Mouse (Mus musculus) cerebellum, adult 9-11 months (tissue): ENCODE results near the gene Irgc1.
A peak's percentile ranks its signal among the peaks of the same experiment; 100 is the strongest.

Experiments
- DNase-seq: peaks from one replicate; pipeline ENCODE4 v3.0.0; 2022

The Irgc1 gene

GRCm38 (mm10) chr7:24470356-24470755 lies 18.3 kb upstream of the Irgc1 start:
- DNase-seq, result peak; percentile 70

DNA sequence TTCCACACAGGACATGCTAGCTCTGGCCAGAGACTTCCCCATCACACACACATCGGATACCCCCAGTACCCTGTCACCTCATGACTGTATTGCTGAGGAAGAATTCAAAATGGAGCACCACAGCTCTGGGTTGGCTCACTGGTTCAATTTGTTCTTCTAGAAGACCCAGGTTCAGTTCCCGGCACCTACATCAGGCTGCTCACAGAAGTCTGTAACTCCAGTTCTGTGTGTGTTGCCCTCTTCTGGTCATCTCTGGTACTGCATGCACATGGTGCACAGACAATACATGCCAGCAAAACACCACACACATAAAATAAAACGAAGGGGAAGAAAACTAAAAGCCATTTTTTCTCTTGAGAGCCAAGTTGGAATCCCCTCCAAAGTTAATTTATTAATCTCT lies 17.0 kb upstream of the Irgc1 start:
- no peak for DNase-seq

DNA sequence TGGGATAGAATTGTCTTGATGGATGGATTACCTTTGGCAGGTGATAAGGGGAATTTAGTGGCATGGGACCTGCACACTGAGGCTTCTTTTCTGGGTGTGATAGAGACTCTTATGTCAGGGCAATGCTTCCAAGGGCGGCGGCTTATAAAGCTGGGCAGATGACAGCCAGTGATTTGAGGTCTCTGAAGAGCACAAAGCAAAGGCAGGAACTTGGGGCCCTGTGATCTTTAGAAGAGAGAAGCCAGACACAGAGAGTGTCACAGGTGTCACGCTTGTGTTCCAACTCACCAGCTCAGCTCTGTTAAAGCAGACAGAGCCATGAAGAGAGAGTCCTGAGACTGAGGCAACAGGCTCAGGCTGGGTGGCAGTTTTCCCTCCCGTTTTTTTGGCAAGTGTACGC lies 15.8 kb upstream of the Irgc1 start:
- no peak for DNase-seq

DNA sequence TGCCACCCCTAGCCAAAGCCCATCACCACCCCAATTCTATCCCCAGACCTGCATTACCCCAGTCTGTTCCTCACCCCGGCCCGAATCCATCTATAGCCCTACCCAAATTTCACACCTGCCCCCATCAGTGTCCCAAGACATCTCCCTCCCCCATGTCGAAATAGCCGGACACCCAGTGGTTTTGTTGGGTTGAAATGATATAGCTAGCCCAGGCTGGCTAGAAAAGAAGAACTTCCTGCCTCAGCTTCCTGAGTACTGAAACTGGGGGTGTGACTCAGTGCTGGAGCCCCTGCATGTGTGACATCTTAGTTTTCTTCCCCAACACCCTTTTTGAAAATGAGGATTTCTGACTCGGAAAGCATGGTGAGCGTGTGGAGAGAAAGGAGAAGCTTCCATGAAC lies 14.7 kb upstream of the Irgc1 start:
- no peak for DNase-seq

DNA sequence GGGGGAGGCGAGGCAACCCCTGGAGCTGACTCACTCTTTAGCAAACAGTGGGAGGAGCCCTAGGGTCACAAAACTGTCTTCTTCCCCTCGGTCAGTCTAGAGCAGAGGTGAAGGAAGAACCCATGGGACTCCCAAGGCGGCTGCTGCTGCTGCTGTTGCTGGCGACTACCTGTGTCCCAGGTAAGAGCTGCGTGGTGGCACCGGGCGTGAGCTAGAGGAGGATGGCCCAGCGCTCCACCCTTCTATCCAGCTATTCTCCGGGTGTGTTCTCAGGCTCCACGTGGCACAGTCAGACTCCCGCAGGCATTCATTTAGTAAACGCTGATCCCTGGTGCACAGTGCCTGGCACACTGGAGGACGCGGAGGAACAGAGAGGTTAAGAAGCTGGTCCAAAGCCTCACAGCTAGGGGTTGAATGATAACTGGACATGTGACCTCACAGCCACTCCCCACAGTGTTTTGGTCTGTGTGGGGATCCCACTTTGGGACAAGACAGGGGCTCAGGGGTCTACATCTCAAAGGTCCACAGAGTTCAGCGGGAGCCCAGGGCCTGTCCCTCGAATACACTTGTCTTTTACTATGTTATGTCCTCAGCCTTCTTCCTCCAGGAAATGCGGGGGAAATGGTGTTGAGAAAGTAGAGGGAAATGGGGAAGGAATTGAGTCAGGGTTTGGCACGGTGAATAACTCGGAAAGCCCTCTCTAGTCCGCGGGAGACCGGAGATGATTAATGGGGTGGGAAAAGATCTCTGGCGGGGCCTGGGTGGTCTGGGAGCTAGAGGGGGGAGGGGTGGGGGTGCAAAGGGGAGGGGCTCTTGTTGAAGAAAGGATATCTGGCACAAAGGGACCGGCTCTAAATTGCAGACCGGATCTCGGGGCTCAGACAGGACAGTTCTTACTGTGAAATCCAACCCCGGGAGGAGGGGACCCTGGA lies 10.6 kb upstream of the Irgc1 start, which contains the start of gene Plaur:
Plaur (plus strand) TSS at position 97 of the 932 bp plus-strand sequence.
- no peak for DNase-seq

GRCm38 (mm10) chr7:24461376-24462051 lies 9.4 kb upstream of the Irgc1 start:
- no peak for DNase-seq

- DNase-seq, result no peak
Observed at GRCm38 (mm10) chr7:24459843-24460242, 7.7 kb upstream of the Irgc1 start.

DNA sequence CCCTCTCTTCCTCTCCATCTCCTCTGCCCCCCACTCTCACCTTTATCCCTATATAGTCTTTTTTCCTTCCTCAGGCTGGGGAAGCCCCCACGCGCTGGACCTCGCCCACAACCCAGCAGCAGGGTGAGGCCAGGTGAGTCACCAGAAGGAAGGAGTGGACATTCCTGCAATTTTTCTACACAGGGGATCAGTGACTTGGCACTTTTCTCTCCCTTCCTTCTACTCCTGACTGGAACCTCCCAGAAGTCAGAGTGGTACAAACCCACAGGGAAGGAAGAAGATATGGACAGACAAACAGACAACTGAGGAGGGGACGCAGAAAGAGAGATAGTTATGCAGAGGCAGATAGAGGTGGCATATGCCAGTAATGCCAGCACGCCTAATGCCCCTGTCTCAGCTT lies 7.3 kb upstream of the Irgc1 start:
- no peak for DNase-seq

DNA sequence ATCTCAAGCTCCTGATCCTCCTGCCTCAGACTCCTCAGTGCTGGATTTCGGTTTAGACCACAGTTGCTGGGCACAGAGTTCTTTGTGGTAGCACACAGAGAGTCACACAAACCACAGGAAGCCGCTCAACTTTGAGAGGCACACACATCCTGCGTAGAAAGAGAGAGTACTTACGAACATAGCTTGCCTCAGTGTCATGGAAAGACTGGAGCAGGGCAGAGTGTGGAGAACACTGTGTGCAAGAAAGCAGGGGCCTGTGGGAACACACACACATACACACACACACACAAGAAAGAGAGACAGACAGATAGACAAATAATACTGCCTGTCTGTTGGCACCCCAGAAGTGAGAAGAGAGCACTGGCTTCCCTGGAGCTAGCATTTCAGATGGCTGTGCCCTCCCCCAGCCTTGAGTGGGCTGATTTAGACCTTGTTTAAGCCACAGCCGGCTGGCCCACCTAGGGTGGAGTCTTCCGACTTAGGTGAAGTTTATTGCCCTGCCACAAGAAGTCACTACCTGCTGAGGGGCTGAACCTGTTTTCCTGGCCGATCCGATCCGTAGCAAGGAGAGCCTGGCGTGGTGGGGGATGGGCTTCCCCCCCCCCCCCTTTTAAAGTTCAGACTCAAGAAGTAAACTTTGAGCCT lies 5.8 kb upstream of the Irgc1 start:
- no peak for DNase-seq

DNA sequence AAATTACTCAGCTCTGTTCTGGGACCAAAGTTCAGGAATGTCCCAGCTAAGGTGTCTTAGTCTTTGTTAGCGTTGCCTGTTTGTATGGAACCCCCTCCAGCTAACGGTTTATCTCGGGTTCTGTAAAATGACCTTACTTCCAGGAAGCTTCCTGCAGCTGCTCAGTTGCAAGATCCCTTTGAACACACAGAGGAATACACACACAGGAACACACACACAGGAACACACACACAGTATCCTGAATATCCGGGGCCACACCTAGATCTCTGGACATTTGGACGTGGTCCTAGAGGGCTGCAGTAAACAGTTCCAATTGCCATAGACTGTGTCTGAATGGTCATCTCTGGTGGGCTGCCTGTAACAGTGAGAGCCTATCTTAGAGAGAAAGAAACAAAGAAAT lies 3.6 kb upstream of the Irgc1 start:
- no peak for DNase-seq

GRCm38 (mm10) chr7:24454199-24454598 lies 2.1 kb upstream of the Irgc1 start:
- DNase-seq, result no peak

DNA sequence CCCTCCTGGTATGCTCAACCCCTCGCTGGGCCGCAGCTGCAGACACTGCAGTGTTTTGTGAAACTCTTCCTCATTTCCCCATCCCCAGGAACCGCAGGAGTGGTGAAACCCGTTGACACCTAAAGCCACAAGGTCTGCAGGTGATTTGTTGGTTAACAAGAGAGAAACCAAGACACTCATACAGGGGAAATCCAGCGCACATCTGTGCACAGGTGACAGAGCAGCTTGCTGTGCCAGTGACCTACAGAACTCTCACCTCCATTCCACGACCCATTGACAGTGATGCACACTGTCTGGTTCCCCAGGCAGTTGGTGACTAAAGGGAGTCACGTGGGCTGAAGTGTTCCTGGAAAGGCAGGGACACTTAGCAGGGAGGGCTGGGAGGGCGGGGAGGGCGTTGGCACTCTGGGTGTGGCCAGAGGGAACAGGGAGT lies 1.5 kb downstream of the Irgc1 start:
- DNase-seq, result no peak

DNA sequence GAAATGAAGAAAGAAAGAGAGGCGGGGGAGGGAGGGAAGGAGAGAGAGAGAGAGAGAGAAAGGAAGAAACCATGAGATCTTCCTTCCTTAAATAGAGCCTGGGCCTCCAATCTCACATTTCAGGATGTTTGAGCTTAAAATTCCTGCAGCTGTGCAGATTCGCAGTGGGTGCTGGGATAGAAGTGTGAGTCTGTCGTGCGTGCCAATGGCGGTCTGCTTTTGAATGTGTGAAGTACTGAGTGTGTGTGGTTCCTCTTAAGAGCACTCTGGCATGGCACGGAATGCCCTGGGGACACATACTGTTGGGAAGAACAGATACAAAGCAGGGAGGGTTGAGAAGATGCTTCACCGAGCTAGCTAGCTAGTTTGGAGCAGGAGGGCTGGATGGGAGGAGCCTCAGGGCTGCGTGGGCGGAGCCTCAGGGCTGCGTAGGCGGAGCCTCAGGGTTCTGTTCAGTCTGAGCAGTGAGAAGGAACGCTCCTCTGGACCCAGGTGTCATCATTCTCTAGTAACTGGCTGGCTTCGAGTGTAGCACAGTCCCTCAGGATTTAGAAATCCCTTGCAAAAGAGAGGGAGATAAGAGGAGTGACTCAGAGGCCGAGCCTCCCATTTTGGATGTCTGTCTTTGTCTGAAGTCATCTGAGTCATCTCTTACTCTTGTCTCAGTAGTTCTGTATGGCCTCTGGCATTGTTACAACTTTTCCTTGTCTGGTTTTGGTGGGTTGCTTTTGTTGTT lies 3.1 kb downstream of the Irgc1 start:
- no peak for DNase-seq

- no peak for DNase-seq
Observed at GRCm38 (mm10) chr7:24446697-24447340, 5.3 kb downstream of the Irgc1 start.

- DNase-seq, result no peak
Observed at GRCm38 (mm10) chr7:24445266-24445926, 6.7 kb downstream of the Irgc1 start.

DNA sequence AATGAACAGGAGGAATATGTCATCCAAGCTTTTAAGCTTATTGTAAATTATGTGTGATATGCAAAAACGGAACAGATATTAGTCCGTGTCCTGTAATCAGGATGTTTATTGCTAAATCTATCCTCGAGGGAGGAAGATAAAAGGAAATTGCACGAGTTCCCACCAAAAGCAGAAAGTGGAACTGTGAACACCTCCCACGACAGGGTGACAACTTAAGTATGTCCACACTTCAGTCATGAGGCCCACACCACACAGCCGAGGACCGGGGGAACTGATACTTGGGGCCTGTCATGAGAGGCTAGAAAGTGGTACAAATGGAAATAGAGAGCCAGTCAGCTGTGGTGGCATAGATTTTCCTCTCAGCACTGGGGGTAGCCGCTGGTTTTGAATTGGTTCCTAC lies 9.8 kb downstream of the Irgc1 start:
- no peak for DNase-seq

DNA sequence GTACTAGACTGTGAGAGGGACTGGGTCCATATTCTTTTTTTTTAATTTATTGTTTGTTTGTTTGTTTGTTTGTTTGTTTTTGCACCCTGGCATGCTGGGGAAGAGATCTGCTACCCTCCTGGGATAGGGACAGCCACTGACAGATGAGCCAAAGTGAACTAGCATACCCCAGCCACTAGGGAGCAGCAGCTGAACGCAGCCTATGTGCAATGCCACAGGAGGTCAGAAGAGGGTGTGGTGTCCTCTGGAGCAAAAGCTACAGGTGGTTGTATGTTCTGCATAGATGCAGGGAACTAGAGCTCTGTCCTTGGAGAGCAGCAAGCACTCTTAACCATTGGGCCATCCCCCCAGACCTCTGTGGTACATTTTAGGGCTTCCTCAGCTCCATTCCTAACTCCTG lies 10.3 kb downstream of the Irgc1 start:
- DNase-seq, result peak; percentile 69

DNA sequence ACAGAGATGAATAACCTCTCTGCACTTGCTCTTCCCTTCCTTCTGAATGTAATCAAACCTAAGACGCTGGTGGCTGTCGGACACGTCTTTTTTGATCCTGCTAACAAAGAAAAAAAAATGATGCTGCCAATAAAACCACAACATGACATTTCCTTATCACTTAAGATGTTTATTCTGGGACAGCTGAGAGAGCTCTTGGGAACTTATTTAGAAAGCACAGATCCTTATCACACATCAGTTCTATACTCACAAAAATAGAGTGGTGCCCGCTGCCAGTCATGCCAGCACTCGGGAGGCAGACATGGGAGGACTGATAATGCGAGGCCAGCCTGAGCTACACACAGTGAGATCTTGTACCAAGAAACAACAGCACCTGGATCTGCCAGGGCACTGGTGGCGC lies 12.2 kb downstream of the Irgc1 start:
- no peak for DNase-seq

- no peak for DNase-seq
Observed at GRCm38 (mm10) chr7:24439191-24439590, 12.9 kb downstream of the Irgc1 start.

DNA sequence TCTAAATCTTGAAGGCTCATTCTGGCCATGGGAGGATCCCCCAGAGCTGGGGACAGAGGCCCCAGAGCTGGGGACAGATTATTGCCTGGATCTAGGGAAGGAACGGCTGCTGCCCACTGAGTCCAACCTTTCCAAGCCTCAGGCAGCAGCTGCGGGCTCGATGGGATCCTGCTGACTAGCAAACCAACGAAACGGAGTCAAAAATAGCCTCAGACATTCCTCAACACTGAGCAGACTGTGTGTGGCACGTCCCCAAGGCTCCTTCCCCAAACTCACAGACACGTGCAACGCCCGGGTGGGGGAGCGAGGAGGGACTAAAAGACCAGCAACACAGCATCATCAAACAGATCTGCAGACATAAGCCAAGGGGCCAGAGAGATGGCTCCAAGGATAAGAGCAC lies 14.1 kb downstream of the Irgc1 start:
- peak; percentile 69 for DNase-seq

DNA sequence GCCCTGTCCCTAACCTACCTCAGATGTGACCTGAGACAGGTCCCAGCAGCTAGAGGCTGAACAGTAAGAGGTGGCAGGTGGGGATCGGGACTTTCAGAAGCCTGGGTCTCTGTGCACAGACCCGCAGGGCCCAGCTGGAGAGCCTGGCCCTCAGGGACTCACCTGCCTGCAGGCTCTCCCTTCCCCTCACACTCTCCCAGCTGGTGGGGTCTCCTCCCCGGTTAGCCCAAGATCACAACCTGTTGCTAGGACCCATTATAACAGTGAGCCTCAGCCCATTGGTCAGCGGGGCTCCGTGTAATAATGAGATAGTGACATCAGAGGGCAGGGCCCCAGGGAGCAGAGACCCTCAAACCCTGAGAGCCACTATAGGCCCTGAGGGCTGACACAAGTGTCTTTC lies 16.8 kb downstream of the Irgc1 start:
- peak; percentile 31 for DNase-seq

- peak; percentile 39 for DNase-seq
Observed at GRCm38 (mm10) chr7:24431713-24432112, 20.4 kb downstream of the Irgc1 start.
